Mouse (Mus musculus) kidney, embryonic 14.5 days (tissue): Measurements from ENCODE around the gene Znrd1as. TPM values are rescaled to one million over a fixed set of nuclear protein-coding genes. Genes with fewer than 3 reads are reported as not detected.

ENCODE experiments used
- ATAC-seq: fragments of 200-750 bp; cut with Nextera tagmentation; 2 replicates; pipeline ENCODE4 v1.8.0; 2017; ENCODE audit warnings: moderate number of reproducible peaks, mild to moderate bottlenecking, moderate TSS enrichment, moderate library complexity; ENCODE audit not compliant: low FRiP score, low TSS enrichment
- H3K27ac ChIP-seq: fragments of 300-500 bp; sonication (generic); 2 replicates; pipeline ENCODE4 v1.5.1; 2014; ENCODE audit warnings: low read depth, mild to moderate bottlenecking, low read length, moderate library complexity, mixed read lengths
- H3K27me3 ChIP-seq: fragments of 300-500 bp; sonication (generic); 2 replicates; pipeline ENCODE4 v1.6.1; 2014; ENCODE audit warnings: mild to moderate bottlenecking, low read length; ENCODE audit not compliant: control insufficient read depth, insufficient read depth
- H3K36me3 ChIP-seq: fragments of 300-500 bp; sonication (generic); 2 replicates; pipeline ENCODE4 v1.6.1; 2014; ENCODE audit warnings: low read length, mixed read lengths; ENCODE audit not compliant: control insufficient read depth, insufficient read depth
- H3K4me1 ChIP-seq: fragments of 300-500 bp; sonication (generic); 2 replicates; pipeline ENCODE4 v1.6.1; 2014; ENCODE audit warnings: low read length, mixed read lengths; ENCODE audit not compliant: control insufficient read depth, insufficient read depth
- H3K4me2 ChIP-seq: fragments of 300-500 bp; sonication (generic); replicated peaks from 2 replicates; pipeline ENCODE4 v1.6.1; 2014; ENCODE audit warnings: low read depth, mild to moderate bottlenecking, low read length
- H3K4me3 ChIP-seq: fragments of 300-500 bp; sonication (generic); 2 replicates; pipeline ENCODE4 v1.5.1; 2014; ENCODE audit warnings: mild to moderate bottlenecking, low read length
- H3K9ac ChIP-seq: fragments of 300-500 bp; sonication (generic); 2 replicates; pipeline ENCODE4 v1.6.1; 2014; ENCODE audit warnings: low read depth, mild to moderate bottlenecking, low read length, moderate library complexity
- H3K9me3 ChIP-seq: fragments of 300-500 bp; sonication (generic); 2 replicates; pipeline ENCODE4 v1.6.1; 2016; ENCODE audit warnings: low read length; ENCODE audit not compliant: control insufficient read depth
- WGBS: fragments of 180-500 bp; shearing (Covaris S2); extraction: QIAGEN DNeasy Blood & Tissue Kit; methylation state at CpG from one replicate; pipeline ENCODE4 v1.1.7; 2014; 5-methylcytosine and 5-hydroxymethylcytosine counted together
- polyA plus RNA-seq: library from polyadenylated mRNA; unstranded; fragments of >200 nt; fragmentation: Nextera tagmentation; extraction: Ambion mirVana; gene quantifications from 2 replicates; pipeline ENCODE4 v1.2.1, GENCODE M21; 2014

The Znrd1as gene
- polyA plus RNA-seq, 1 experiment from 2014 or later = 6.6 TPM

- no peaks in the 10 kb centered on the region for H3K9me3 ChIP-seq
- peak; percentile 77 for ATAC-seq
- H3K4me2 ChIP-seq = no peak overlapping the region
- H3K4me1 ChIP-seq = peaks cover 4% of the 10 kb centered on the region; the same call in 1 of the 2 replicates
- WGBS = 24% methylated on average over 7 of the region's 7 CpGs
- no peaks in the 10 kb centered on the region for H3K36me3 ChIP-seq
- no peaks in the 10 kb centered on the region for H3K27me3 ChIP-seq
- H3K4me3 ChIP-seq = no peak overlapping the region
- H3K9ac ChIP-seq = no peak overlapping the region
- H3K27ac ChIP-seq = no peak overlapping the region
Measured at GRCm38 (mm10) chr17:36997033-36997735, 38.8 kb downstream of the Znrd1as start.

DNA sequence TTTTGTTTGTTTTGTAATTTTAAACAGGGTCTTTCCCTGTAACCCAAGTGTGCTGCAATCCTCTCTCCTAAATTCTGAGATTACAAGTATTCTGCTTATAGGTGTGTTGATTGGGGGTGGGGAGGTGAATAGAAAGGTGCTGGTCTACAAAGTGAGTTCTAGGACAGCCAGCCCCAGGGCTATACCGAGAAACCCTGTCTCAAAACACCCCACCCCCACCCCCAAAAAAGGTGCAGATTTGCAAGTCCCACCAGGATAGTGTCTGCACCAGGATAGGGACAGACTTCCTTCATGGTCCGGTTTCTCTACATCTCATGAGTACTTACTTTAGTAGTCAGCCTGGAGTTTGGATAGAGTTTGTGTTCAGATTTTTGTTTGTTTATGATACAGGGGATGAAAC lies 40.1 kb downstream of the Znrd1as start:
- Histone ChIP-seq H3K4me1 (peaks cover 4% of the 10 kb centered on the region), H3K36me3 (no peaks in the 10 kb centered on the region), H3K4me2 (no peak overlapping the region), H3K9ac (no peak overlapping the region), H3K9me3 (no peaks in the 10 kb centered on the region), H3K27me3 (no peaks in the 10 kb centered on the region), H3K4me3 (no peak overlapping the region), H3K27ac (no peak overlapping the region)
- 78% methylated on average over 2 of the region's 2 CpGs for WGBS
- ATAC-seq = no peak

DNA sequence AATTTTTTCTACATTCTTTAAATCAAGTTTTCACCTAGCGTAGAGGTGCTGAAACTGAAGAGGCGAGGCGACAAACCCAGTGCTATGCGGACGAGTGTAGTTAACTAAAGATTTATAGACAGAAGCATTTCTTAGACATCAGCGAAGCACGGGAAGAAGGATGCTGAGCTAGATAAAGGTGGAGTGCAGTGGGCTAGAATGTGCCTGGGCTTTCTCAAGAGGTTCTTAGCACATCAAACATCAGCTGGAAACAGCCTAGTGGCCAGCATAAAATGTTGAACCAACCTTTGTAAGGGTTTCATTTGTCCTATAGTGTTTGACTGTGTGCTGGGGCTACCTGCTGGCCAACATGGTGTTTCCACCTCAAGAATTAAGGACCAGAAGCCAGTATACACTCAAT lies 42.5 kb downstream of the Znrd1as start, which contains the start of gene Zfp57:
TSS of gene Zfp57 (plus strand) at position 301 of the 400 bp plus-strand sequence.
- no peak for ATAC-seq
- Histone ChIP-seq H3K9ac (no peak within 1 kb of the TSS), H3K27ac (no peak within 1 kb of the TSS), H3K36me3 (no peaks in the 10 kb centered on the region), H3K9me3 (no peaks in the 10 kb centered on the region), H3K4me2 (no peak within 1 kb of the TSS), H3K4me1 (peaks cover 4% of the 10 kb centered on the region), H3K27me3 (no peaks in the 10 kb centered on the region), H3K4me3 (peak within 1 kb of the TSS; percentile 70)
- WGBS = 83% methylated on average over 7 of the region's 7 CpGs

DNA sequence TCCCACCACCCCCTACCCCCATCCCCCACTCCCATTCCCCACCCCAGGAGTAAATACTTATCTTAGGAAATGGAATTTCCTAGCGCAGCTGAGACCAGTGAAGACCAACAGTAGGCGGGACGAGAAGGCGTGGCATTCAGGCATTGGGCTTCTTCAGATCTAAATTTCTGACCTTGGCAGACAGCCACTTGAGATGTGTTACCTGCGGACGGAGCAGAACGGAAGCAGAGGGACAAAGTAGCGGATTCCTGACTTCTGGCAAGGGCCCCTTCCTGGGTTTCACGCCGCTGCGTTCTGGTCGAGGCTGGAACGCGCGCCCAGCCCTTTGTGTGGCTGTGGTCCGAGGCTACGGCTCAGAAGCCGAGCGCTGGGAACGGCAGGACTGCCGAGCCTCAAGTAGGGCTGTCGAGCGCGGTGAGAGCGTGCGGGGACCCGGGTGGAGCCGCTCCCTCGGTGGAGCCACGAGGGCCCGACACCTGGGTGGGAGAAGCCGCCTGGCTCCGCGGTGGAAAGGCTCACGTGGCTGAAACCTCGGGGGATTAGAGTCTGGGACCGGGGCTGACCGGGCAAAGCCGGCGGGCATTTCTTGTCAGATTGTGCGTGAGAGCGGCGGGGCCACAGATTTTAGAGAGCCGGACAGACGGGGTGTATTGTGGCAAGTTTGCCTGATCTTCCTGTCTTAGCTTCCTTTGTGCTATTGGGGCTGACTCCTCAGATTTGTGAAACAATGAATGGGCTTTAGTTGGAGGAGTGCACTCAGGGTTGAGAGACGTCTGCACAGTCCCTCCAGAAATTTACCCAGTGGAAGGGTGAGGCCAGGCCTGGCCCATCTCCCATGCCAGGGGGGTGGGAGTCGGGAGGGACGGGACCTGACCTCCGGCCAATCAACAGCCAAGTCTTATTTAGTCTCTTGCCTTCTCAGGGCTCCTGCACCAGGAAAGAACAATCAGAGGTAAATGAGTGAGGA lies 44.3 kb downstream of the Znrd1as start:
- Histone ChIP-seq H3K9me3 (no peaks in the 10 kb centered on the region), H3K27me3 (no peaks in the 10 kb centered on the region), H3K4me2 (peak overlapping the region; percentile 79), H3K27ac (peak overlapping the region; percentile 83), H3K4me3 (peak overlapping the region; percentile 70), H3K4me1 (no peaks in the 10 kb centered on the region; the same call in 1 of the 2 replicates), H3K9ac (peak overlapping the region; percentile 87), H3K36me3 (peaks cover 5% of the 10 kb centered on the region; the same call in 1 of the 2 replicates)
- ATAC-seq = peak; percentile 90
- WGBS = under 1% methylated on average over 49 of the region's 49 CpGs

DNA sequence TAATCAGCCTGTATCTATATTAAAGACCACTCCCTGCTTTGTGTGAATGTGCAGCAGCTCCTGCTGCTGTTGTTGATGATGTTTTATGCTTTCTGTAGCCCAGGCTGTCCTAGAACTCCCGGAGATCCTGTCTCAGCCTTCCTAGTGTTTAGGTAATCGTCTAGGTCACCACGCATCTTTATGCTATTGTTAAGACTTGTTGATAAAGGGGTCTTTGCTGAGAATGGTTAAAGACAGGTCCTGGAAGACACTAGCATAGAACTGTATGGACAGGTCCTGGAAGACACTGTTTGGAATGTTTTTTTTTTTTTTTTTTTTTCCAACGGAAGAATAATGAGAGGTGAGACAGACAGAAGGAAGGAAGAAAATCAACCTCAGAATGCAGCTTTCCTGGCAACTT lies 45.0 kb downstream of the Znrd1as start:
- H3K27ac ChIP-seq = peak overlapping the region; percentile 83; the same call in 1 of the 2 replicates
- H3K4me3 ChIP-seq = peak overlapping the region; percentile 70
- H3K27me3 ChIP-seq = no peaks in the 10 kb centered on the region
- H3K9me3 ChIP-seq = no peaks in the 10 kb centered on the region
- no peak for ATAC-seq
- peak overlapping the region; percentile 79 for H3K4me2 ChIP-seq
- H3K4me1 ChIP-seq = no peaks in the 10 kb centered on the region; the same call in 1 of the 2 replicates
- WGBS = 51% methylated on average over 4 of the region's 4 CpGs
- H3K9ac ChIP-seq = peak overlapping the region; percentile 87
- peaks cover 8% of the 10 kb centered on the region; the same call in 1 of the 2 replicates for H3K36me3 ChIP-seq

- H3K4me1 ChIP-seq = no peaks in the 10 kb centered on the region; the same call in 1 of the 2 replicates
- H3K4me3 ChIP-seq = no peak overlapping the region
- ATAC-seq = no peak
- H3K4me2 ChIP-seq = no peak overlapping the region
- H3K36me3 ChIP-seq = peaks cover 21% of the 10 kb centered on the region
- no peaks in the 10 kb centered on the region for H3K27me3 ChIP-seq
- H3K9me3 ChIP-seq = no peaks in the 10 kb centered on the region
- 85% methylated on average over 6 of the region's 6 CpGs for WGBS
- H3K27ac ChIP-seq = no peak overlapping the region
- no peak overlapping the region for H3K9ac ChIP-seq
Measured at GRCm38 (mm10) chr17:37008161-37008560, 49.8 kb downstream of the Znrd1as start.

DNA sequence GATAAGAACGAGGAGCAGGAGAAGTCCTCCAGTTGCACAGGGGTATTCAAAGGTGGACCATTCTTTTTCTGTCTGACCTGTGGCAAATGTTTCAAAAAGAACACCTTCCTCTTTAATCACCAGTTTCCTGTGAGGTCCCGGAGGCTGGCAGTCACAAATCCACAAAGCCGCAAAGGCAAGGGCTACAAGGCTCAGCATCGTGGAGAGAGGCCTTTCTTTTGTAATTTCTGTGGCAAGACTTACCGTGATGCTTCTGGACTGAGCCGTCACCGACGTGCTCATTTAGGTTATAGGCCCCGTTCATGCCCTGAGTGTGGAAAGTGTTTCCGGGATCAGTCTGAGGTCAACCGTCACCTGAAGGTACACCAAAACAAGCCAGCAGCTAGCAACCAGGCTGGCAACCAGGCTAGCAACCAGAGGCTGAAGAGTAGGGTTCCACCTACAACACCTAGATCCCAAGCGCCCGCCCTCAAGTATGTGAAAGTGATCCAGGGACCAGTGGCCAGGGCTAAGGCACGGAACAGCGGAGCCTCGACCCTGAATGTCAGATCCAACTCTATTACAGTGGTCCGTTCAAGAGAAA lies 51.2 kb downstream of the Znrd1as start:
- ATAC-seq = no peak
- H3K36me3 ChIP-seq = peaks cover 21% of the 10 kb centered on the region
- 95% methylated on average over 17 of the region's 17 CpGs for WGBS

DNA sequence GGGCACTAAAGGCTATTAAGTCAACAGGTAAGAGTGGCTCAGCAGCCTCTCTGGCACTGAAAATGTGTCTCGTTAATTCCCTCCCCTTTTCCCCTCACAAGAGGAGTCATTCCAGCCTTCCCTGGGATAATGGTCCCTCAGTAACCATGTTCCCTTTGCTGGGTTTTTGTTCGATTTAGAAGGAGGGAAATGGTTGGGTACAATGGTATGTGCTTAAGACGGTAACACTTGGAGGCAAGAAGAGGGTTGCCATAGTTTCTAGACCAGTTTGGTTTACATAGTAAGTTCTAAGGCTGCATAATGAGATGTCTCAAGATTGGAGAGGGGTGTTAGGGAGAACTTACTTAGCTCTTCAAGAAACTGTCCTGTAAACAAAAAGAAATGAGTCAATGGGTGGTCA lies 53.3 kb downstream of the Znrd1as start:
- Histone ChIP-seq H3K9me3 (no peaks in the 10 kb centered on the region), H3K36me3 (peaks cover 19% of the 10 kb centered on the region), H3K4me1 (no peaks in the 10 kb centered on the region), H3K4me2 (no peak overlapping the region), H3K27ac (no peak overlapping the region), H3K4me3 (no peak overlapping the region), H3K9ac (no peak overlapping the region), H3K27me3 (no peaks in the 10 kb centered on the region)
- no peak for ATAC-seq
- WGBS = 83% methylated on average over 3 of the region's 3 CpGs

More for the DNA sequence above, 51.2 kb downstream of the Znrd1as start:
- no peaks in the 10 kb centered on the region for H3K27me3 ChIP-seq
- H3K4me1 ChIP-seq = no peaks in the 10 kb centered on the region
- H3K4me3 ChIP-seq = no peak overlapping the region
- no peaks in the 10 kb centered on the region for H3K9me3 ChIP-seq
- H3K4me2 ChIP-seq = no peak overlapping the region
- H3K9ac ChIP-seq = no peak overlapping the region
- H3K27ac ChIP-seq = no peak overlapping the region
